Mouse (Mus musculus) brain, embryonic 14.5 days (tissue): ENCODE results near the gene Rab11fip5. TPM values are rescaled to one million over a fixed set of nuclear protein-coding genes. Genes with fewer than 3 reads are reported as not detected.

Source experiments
- DNase-seq: peaks from one replicate; pipeline ENCODE4 v3.0.0-alpha.2; 2011; ENCODE audit warnings: low read depth
- CTCF ChIP-seq: fragments of 200-500 bp; IDR thresholded peaks from 2 replicates; pipeline ENCODE4 v1.5.1; 2012; ENCODE audit warnings: inconsistent platforms, mild to moderate bottlenecking, moderate library complexity, borderline replicate concordance; ENCODE audit not compliant: insufficient read depth, insufficient read length; ENCODE audit errors: extremely low read depth
- POLR2A ChIP-seq: fragments of 200-500 bp; IDR thresholded peaks from 2 replicates; pipeline ENCODE4 v1.6.1; 2012; ENCODE audit warnings: mild to moderate bottlenecking, inconsistent platforms, borderline replicate concordance; ENCODE audit not compliant: poor library complexity, insufficient read depth, insufficient read length, severe bottlenecking; ENCODE audit errors: extremely low read depth
- polyA plus RNA-seq: library from polyadenylated mRNA; depleted of rRNA; stranded (reverse); fragments of >200 nt; gene quantifications from 2 replicates; pipeline ENCODE4 v1.2.3, GENCODE M21; 2012

Rab11fip5 gene
- polyA plus RNA-seq, 1 experiment, result 23.1 TPM

- DNase-seq, result no peak
- TF ChIP-seq POLR2A (no peak), CTCF (no peak)
Measured at GRCm38 (mm10) chr6:85341814-85342501, 32.5 kb downstream of the Rab11fip5 start.

- DNase-seq, result no peak
- TF ChIP-seq CTCF (no peak), POLR2A (no peak)
Measured at GRCm38 (mm10) chr6:85340184-85340583, 34.2 kb downstream of the Rab11fip5 start.

- peak; percentile 13 for DNase-seq
- TF ChIP-seq POLR2A, result no peak
- peak; percentile 55 for TF ChIP-seq CTCF
Measured at GRCm38 (mm10) chr6:85339273-85339901, 35.0 kb downstream of the Rab11fip5 start.

GRCm38 (mm10) chr6:85336944-85337343, 37.5 kb downstream of the Rab11fip5 start:
- TF ChIP-seq CTCF (no peak), POLR2A (no peak)
- no peak for DNase-seq

GRCm38 (mm10) chr6:85335352-85335751, 39.1 kb downstream of the Rab11fip5 start:
- no peak for TF ChIP-seq POLR2A
- TF ChIP-seq CTCF, result no peak
- DNase-seq, result no peak

- no peak for DNase-seq
- TF ChIP-seq CTCF (no peak), POLR2A (no peak)
Measured at GRCm38 (mm10) chr6:85334851-85335250, 39.6 kb downstream of the Rab11fip5 start.

- TF ChIP-seq POLR2A (no peak), CTCF (no peak)
- no peak for DNase-seq
Measured at GRCm38 (mm10) chr6:85334251-85334650, 40.2 kb downstream of the Rab11fip5 start.

- peak; percentile 77 for DNase-seq
Measured at GRCm38 (mm10) chr6:85333732-85334131, 40.7 kb downstream of the Rab11fip5 start.

GRCm38 (mm10) chr6:85333000-85333669, 41.3 kb downstream of the Rab11fip5 start, which contains the start of gene Sfxn5:
Gene Sfxn5 (minus strand): TSS chr6:85333422.
- TF ChIP-seq POLR2A, result peak; percentile 89; the same call in 1 of the 2 replicates
- no peak for TF ChIP-seq CTCF

More at GRCm38 (mm10) chr6:85333732-85334131, 40.7 kb downstream of the Rab11fip5 start:
- TF ChIP-seq CTCF (no peak), POLR2A (no peak)

GRCm38 (mm10) chr6:85332351-85332999, 42.0 kb downstream of the Rab11fip5 start:
- TF ChIP-seq POLR2A, result no peak
- no peak for TF ChIP-seq CTCF
- DNase-seq, result peak; percentile 55

More at GRCm38 (mm10) chr6:85333000-85333669, 41.3 kb downstream of the Rab11fip5 start, which contains the start of gene Sfxn5:
- peak; percentile 98 for DNase-seq

GRCm38 (mm10) chr6:85331736-85332135, 42.7 kb downstream of the Rab11fip5 start:
- TF ChIP-seq CTCF, result no peak
- no peak for TF ChIP-seq POLR2A
- DNase-seq, result peak; percentile 10
